In genomic region chr1:191073001-191073400, GRCm38 (mm10) we compare ENCODE assay signal across 9 mouse cellular contexts. TPM values are rescaled to one million over a fixed set of nuclear protein-coding genes. Genes with fewer than 3 reads are reported as not detected.
DNase-seq lines count a peak whose midpoint lies in the region; ATAC-seq and TF ChIP-seq lines count a peak whose summit lies in the region.
"Had no signal": no experiment of that assay in that cellular context is flagged by ENCODE, and none has a peak within 500 bp of the region (broad histone marks: within the 10 kb centered on the region; RNA-seq: fewer than 3 reads in every experiment).

No protein-coding gene starts in this region.

- H3K9ac ChIP-seq in midbrain, embryonic 16.5 days (ENCODE audit: low read depth, low read length): no peak overlapping the region
- H3K9ac ChIP-seq: neural tube, embryonic 13.5 days had no signal

- no peaks in the 10 kb centered on the region for H3K9me3 ChIP-seq in midbrain, embryonic 16.5 days (replicated peaks; ENCODE audit: control insufficient read depth, low read length, poor library complexity, severe bottlenecking)
- H3K9me3 ChIP-seq: neural tube, embryonic 13.5 days had no signal

- no peak for TF ChIP-seq CTCF in left cerebral cortex, adult 2 months (IDR thresholded peaks at IDR 0.05)

- intact Hi-C loops in left cerebral cortex, postnatal 25 days (cut with DNase I): no loop called here
- intact Hi-C loops in left cerebral cortex, adult 2 months (cut with DNase I): no loop called here
- intact Hi-C loops in heart, postnatal 36 days (cut with DNase I): no loop called here

- DNase-seq in left cerebral cortex, postnatal 25 days (ENCODE audit: low spot score in 2 of 2): peak; percentile 39 to 59
- no peak for DNase-seq in left cerebral cortex, adult 2 months (ENCODE audit: extremely low spot score in 1 of 2, low spot score in 2 of 2)
- DNase-seq in adrenal gland, postnatal 25 days: peak; percentile 42
- peak; percentile 53 to 55 for DNase-seq in heart, postnatal 36 days
- DNase-seq in lung, postnatal 36 days: peak; percentile 79
- DNase-seq in right cerebral cortex, postnatal 25 days: no peak
- DNase-seq in cerebellum, postnatal 36 days: no peak

- no peaks in the 10 kb centered on the region for H3K36me3 ChIP-seq in midbrain, embryonic 16.5 days (ENCODE audit: control insufficient read depth, insufficient read depth, low read length)

- no peak overlapping the region for H3K4me2 ChIP-seq in midbrain, embryonic 16.5 days (ENCODE audit: low read length)
- H3K4me2 ChIP-seq: neural tube, embryonic 13.5 days had no signal

- H3K4me3 ChIP-seq in left cerebral cortex, adult 2 months: no peak overlapping the region
- H3K4me3 ChIP-seq in midbrain, embryonic 16.5 days (ENCODE audit: low read depth, low read length): no peak overlapping the region
- H3K4me3 ChIP-seq: neural tube, embryonic 13.5 days had no signal

- no peak overlapping the region for H3K27ac ChIP-seq in left cerebral cortex, adult 2 months
- no peak overlapping the region for H3K27ac ChIP-seq in midbrain, embryonic 16.5 days (ENCODE audit: low read length)
- H3K27ac ChIP-seq: neural tube, embryonic 13.5 days had no signal

- H3K27me3 ChIP-seq in midbrain, embryonic 16.5 days (ENCODE audit: control insufficient read depth, insufficient read depth, low read depth, low read length): no peaks in the 10 kb centered on the region
- H3K27me3 ChIP-seq: neural tube, embryonic 13.5 days had no signal

- no peaks in the 10 kb centered on the region for H3K4me1 ChIP-seq in midbrain, embryonic 16.5 days (ENCODE audit: control insufficient read depth, insufficient read depth, low read length)
- H3K4me1 ChIP-seq: neural tube, embryonic 13.5 days had no signal

- WGBS in midbrain, embryonic 16.5 days: 80% methylated on average over 6 of the region's 6 CpGs

- no peak for ATAC-seq in midbrain, embryonic 16.5 days

RNA-seq across cellular contexts. Expression of gene Nsl1, which starts 10.2 kb away (rescaled TPM):
- under 1 TPM; 0.32 to 0.69 TPM for total RNA-seq in left cerebral cortex, postnatal 25 days (2021)
- total RNA-seq in left cerebral cortex, adult 2 months (2021): under 1 TPM; 0.38 to 0.47 TPM
- 1.9 and 3.3 TPM in 2 replicates for total RNA-seq in adrenal gland, postnatal 25 days (2021)
- total RNA-seq in heart, postnatal 36 days (2021): under 1 TPM; 0.27 to 0.75 TPM
- polyA plus RNA-seq in midbrain, embryonic 16.5 days (2015; fragmentation: Nextera tagmentation; extraction: Ambion mirVana): 2.4 and 3.2 TPM in 2 replicates

RNA-seq across cellular contexts. Expression of gene Tatdn3, which starts 10.3 kb away (rescaled TPM):
- 10 to 100 TPM; 26.6 to 27.1 TPM for total RNA-seq in left cerebral cortex, postnatal 25 days (2021)
- total RNA-seq in left cerebral cortex, adult 2 months (2021): 10 to 100 TPM; 30.9 to 35.4 TPM
- 18.1 and 28.4 TPM in 2 replicates for total RNA-seq in adrenal gland, postnatal 25 days (2021)
- total RNA-seq in heart, postnatal 36 days (2021): 10 to 100 TPM; 12.2 to 15.5 TPM
- 14.1 and 16.7 TPM in 2 replicates for polyA plus RNA-seq in midbrain, embryonic 16.5 days (2015; fragmentation: Nextera tagmentation; extraction: Ambion mirVana)

RNA-seq across cellular contexts. Expression of gene Batf3, which starts 24.6 kb away (rescaled TPM):
- 1 to 10 TPM; 1.2 to 1.9 TPM for total RNA-seq in left cerebral cortex, postnatal 25 days (2021)
- total RNA-seq in left cerebral cortex, adult 2 months (2021): 1 to 10 TPM; 1.6 to 1.8 TPM
- 1.7 and 3.1 TPM in 2 replicates for total RNA-seq in adrenal gland, postnatal 25 days (2021)
- total RNA-seq in heart, postnatal 36 days (2021): under 1 TPM; 0.39 to 0.62 TPM
- 0.80 and 1.6 TPM in 2 replicates for polyA plus RNA-seq in midbrain, embryonic 16.5 days (2015; fragmentation: Nextera tagmentation; extraction: Ambion mirVana)

RNA-seq across cellular contexts. Expression of gene Spata45, which starts 36.6 kb away (rescaled TPM):
- total RNA-seq in left cerebral cortex, postnatal 25 days (2021): not detected
- total RNA-seq in left cerebral cortex, adult 2 months (2021): not detected
- not detected in 2 replicates for total RNA-seq in adrenal gland, postnatal 25 days (2021)
- not detected for total RNA-seq in heart, postnatal 36 days (2021)
- polyA plus RNA-seq in midbrain, embryonic 16.5 days (2015; fragmentation: Nextera tagmentation; extraction: Ambion mirVana): not detected in 2 replicates
- polyA plus RNA-seq: neural tube, embryonic 13.5 days had no signal

RNA-seq across cellular contexts. Expression of gene Flvcr1, which starts 47.0 kb away (rescaled TPM):
- total RNA-seq in left cerebral cortex, postnatal 25 days (2021): 10 to 100 TPM; 13.0 to 15.3 TPM
- 10 to 100 TPM; 14.4 to 16.8 TPM for total RNA-seq in left cerebral cortex, adult 2 months (2021)
- total RNA-seq in adrenal gland, postnatal 25 days (2021): 14.7 and 15.0 TPM in 2 replicates
- 1 to 10 TPM; 5.0 to 5.4 TPM for total RNA-seq in heart, postnatal 36 days (2021)
- polyA plus RNA-seq in midbrain, embryonic 16.5 days (2015; fragmentation: Nextera tagmentation; extraction: Ambion mirVana): 7.8 and 7.9 TPM in 2 replicates

Comparison
In these comparisons a context has a peak if more than half of its experiments do, and no peak if none do; other contexts are left out.
1. DNase-seq: peak in left cerebral cortex, postnatal 25 days (2 of 2), adrenal gland, postnatal 25 days (single experiment), heart, postnatal 36 days (2 of 2) and lung, postnatal 36 days (single experiment); none in left cerebral cortex, adult 2 months (0 of 2), right cerebral cortex, postnatal 25 days (single experiment) and cerebellum, postnatal 36 days (0 of 2).